Mouse (Mus musculus) small intestine, adult 2 months (tissue): ENCODE data around the gene Rbm20.

Experiments used
- CTCF ChIP-seq: fragments of 200-500 bp; IDR thresholded peaks from 2 replicates; pipeline ENCODE4 v1.5.1; 2012; ENCODE audit warnings: low read depth, mild to moderate bottlenecking, control low read depth, inconsistent platforms, low read length, moderate library complexity, mixed read lengths; ENCODE audit not compliant: insufficient replicate concordance, insufficient read length; ENCODE audit errors: extremely low read depth
- POLR2A ChIP-seq: fragments of 200-500 bp; IDR thresholded peaks from 2 replicates; pipeline ENCODE4 v1.6.1; 2012; ENCODE audit warnings: low read depth, mild to moderate bottlenecking, control low read depth, inconsistent platforms, low read length, moderate library complexity

DNA sequence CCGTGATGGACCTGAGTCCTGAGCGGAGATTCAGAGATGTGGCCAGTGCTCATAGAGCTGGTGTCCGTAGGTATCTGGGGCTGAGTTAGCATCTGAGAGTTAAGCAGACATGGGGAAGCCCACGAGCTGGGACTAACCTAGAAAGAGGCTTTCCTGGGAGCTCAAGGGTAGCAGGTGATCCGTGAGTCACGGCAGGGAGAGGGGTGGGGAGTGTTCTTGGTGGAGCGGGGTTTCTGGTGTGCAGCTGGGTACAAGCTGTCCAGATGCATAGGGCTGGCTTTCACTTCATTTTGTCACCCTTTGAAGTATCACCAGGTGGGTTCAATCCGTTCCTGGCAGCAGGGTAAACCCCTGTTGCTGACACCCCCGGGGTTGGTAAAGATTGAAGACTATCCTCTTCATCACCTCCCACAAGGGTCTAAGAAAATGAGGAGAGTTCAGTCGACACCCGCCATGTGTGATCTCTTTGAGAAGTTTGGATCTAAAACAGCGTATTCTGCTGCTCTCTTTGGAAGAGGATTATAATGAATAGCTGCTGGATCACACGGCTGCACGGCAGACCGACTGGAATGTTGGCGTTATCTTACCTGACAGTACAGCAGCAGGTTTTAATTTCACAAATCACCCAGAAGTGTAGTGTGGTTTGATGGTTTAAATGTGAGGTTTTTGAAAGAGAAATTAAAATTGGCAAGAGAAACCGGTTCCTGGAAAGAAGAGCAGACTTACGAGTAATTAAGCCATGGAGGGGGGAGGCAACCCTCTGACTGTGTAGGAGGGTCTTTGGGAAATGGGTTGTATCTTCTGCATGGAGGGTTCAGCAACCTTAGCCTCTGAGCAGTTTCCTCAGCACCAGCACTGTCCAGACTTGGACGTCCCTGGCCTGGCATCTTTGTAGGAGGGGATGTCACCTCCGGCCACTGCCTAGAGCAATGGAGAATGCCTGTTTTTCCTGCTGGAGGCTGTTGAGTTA, 114.9 kb downstream of the Rbm20 start:
- TF ChIP-seq POLR2A (no peak), CTCF (no peak)
